Mouse (Mus musculus) c-Kit-positive CD71-positive TER-119-positive erythroid progenitor cells, embryonic 14.5 days (primary cell): Measurements from ENCODE around the gene Krt36.

ENCODE experiments used
- DNase-seq: peaks from one replicate; pipeline ENCODE4 v3.0.0-alpha.2; 2013; ENCODE audit warnings: low spot score

Krt36 gene

DNA sequence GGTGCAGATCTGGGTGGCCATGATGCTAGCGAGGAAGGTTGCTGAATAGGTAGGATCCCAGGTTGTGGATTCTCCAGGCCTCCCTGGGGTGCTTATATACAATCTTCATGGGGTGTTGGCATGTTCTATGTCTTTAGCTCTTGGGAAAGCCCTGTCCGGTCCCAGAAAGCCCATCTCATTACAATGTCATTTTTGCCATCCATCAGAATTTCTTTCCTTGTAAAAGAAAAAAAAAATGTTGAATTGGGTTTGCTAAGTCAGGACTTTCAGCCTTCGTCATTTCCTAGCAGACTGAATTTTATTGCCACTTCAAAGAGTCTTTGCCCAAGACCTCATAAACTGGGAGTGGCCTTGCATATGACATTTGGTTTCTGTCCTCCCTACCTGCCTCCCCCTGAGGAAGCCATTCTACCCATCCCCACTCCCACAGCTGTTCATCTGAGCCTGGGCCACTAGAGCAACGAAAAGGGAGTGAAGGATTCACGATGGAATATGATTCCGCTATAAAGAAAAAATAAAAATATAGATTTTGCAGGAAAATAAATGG is at the start of gene Krt36:
Krt36 (minus strand) TSS at position 51 of the 547 bp plus-strand sequence.
- DNase-seq: no peak

DNA sequence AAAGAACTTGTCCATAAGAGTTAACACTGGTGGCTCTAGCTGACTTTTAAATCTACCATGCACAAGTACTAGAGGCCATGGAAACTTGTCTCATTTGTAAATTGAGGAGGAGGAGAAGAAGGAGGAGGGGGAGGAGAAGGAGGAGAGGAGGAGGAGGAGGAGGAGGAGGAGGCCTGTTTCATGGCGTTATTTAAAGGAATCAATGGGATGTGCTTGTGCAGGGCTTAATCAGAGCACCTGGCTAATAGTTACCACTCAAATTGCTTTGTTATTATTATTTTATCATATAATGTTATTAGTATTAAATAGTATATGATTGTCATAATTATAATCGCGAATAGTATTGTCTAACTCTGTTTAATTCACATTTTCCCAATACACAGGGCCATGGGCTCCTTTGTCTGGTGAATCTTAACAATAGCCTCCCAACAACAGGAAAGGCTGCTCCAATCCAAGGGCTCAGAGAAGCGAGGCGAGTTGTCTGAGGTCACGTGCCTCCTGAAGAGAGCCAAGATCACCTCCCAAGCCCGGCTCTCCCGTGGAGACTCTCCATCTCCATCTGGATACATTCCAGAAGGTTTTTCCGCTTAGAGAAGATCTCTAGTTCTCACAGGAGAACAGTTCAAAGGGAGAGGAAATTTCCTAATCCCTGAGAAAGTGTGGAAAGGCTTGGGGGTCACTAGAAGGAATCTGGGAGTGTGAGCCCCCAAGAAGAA is 43.3 kb upstream of the Krt36 start, which contains the start of gene Krt19:
Krt19 (minus strand) TSS at position 51 of the 716 bp plus-strand sequence.
- DNase-seq: no peak

DNA sequence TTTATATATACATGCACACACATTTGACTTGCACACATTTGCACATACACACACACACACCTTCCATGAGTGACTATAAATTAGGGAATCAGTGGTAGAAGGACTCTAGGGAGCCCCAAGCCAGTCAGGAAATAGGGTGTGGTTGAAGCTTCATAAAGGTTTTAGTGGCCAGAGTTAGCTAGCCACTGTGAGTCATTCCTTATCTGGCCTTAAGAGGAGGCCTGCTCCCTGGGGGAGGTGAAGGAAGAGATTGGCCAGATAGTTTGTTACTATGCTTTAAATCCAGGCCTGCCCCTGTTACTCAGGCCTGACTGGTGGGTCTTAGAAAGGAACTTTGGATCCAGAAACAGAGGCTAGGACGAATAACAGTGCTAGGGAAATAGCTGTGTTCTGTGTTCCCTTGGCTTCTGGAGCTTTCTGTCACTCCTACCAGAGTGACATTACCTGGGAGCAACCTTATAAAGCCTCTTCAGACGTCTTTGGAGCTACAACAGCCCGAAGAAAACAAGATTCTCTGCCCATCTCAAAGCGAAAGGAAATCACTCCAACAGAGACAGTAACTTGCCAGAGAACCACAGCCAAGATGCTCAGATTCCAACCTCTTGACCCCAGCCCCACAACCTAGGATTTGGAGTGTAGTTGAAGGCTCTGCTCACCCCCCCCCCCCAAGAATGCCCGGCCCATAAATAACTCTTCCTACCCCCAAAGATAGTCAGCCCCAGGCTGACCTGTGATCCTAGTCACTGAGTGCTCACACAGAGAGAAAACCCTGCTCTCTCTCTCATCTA is 42.3 kb upstream of the Krt36 start:
- no peak for DNase-seq

GRCm38 (mm10) chr11:100145858-100146560 is 40.6 kb upstream of the Krt36 start:
- no peak for DNase-seq

DNA sequence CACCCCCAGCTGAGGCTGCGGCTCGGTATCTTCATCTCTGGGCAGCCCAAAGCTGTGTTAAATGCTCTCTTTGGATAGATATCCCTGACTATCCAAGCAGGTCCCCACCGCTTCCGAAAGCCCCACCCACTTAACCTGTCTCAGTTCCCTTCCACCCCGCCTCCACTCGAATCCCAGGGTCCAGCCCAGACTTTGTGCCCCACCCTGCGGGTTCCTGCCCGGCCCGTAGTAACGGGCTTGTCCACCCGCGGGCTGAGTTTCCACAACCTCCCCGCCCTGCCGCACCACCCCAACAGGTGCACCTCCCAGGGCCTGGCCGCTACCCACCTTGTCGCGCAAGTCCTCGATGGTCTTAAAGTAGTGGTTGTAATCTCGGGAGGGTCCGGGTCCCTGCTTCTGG is 39.7 kb upstream of the Krt36 start:
- DNase-seq: no peak

GRCm38 (mm10) chr11:100140966-100141365 is 35.5 kb upstream of the Krt36 start:
- DNase-seq: no peak

- no peak for DNase-seq
Measured at GRCm38 (mm10) chr11:100139391-100139790, 34.0 kb upstream of the Krt36 start.

- DNase-seq: no peak
Measured at GRCm38 (mm10) chr11:100138809-100139208, 33.4 kb upstream of the Krt36 start.

DNA sequence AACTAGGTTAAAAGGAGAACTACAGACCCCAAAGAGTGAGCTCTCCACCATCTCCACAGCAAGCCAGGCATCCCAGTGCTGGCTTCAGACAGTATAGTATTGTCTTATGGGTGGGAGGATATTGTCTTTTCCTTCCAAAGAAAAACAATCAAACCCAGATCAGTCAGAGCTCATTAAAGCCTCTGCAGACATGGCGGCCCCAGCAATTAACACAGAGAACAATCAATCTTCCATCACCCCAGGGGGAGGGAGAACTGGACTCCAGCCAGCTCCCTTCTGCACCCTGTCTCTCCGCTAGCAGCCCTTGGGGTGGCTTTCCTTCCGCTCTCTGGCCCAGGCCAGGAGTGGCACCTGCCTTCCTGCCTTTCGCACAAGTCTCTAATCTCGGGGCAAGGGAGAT is 32.3 kb upstream of the Krt36 start:
- DNase-seq: no peak

GRCm38 (mm10) chr11:100136559-100136958 is 31.1 kb upstream of the Krt36 start:
- no peak for DNase-seq

DNA sequence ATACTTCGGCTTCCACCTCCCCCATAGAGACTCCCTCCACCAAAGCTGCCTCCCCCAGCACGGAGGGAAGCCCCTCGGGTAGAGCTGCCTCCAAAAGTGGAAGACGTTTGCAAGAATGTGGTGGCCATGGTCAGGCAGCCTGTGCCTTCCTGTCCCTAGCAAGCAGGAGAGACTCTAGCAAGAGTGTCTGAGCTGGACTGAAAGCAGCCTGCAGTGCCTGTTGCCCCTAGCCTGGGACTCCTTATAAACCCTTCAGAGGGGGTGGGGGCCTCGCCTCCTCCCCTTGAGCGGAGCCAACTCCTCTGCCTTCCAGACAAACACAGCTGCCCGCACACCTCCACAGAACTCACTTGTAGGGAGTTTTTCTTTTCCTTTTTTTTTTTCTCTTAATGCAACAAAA is 30.3 kb upstream of the Krt36 start, which contains the start of gene Krt15:
Krt15 (minus strand) TSS at position 198 of the 400 bp plus-strand sequence.
- DNase-seq: no peak

DNA sequence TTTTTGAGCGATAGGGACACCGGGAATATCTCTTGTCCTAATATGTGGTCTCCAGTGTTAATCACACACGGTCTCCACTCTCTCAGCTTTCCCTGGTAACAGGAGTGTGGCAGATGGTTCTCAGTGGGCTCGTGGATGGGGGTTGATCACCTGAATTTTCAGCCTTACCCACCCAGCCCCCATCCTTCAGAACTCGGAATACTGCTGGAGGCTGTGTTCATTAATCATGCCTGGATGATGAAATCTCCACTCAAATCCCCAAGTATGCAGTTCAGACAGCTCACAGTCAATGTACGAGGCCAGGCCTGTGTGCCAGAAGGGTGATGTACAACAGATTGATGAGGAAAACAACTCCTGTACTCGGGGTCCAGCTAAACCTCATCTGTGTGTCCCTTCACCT is 19.5 kb upstream of the Krt36 start:
- no peak for DNase-seq

DNA sequence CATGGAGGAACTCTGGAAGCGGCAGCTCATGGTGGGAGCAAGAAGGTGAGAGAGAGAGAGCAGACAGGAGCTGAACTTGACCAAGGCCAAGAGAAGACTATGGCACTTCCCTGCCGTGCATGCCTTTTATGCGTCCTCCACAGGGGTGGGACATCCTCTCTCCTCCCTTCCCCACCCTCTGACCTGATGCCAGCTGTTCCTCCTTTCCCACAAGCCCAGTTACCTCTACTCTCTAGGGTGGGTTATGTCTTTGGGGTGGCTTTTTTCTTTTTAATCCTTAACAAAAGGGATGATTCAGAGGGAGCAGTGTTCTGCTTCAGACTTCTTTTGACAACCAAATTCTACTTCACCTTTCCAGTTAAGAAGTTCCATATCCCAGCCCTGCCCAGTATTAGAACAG is 16.0 kb upstream of the Krt36 start, which contains the start of gene Krt13:
Krt13 (minus strand) TSS at position 101 of the 400 bp plus-strand sequence.
- DNase-seq: no peak

GRCm38 (mm10) chr11:100120331-100120730 is 14.9 kb upstream of the Krt36 start:
- no peak for DNase-seq

GRCm38 (mm10) chr11:100113742-100114029 is 8.3 kb upstream of the Krt36 start:
- DNase-seq: no peak

GRCm38 (mm10) chr11:100112935-100113741 is 7.7 kb upstream of the Krt36 start:
- no peak for DNase-seq

DNA sequence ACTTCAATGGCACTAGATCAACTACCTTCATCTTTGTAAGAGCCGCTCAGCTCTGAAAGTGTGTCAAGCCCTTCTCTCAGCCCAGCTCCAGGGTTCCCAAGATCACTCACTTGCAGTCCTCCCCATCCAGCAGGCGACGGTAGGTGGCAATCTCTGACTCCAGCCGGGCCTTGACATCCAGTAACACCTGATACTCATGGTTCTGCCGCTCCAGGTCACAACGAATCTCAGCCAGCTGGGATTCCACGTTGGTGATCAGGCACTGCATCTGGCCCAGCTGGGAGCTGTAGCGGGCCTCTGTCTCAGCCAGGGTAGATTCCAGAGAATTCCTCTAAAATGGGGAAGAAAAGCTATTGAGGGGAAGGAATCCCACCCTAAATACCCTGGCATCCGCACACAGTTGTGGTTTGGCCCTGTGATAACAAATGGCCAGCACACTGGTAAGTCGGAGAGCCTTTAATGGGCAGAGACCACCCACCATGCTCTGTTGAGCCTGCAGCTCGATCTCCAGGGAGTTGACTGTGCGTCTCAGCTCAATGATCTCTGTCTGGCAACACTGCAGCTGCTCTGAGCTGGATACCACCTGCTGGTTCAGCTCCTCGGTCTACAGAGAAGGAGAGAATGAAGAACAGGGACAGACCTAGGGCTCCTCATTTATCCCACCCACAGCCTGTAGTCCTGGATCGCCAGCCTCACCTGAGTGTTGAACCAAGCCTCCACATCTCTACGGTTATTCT is 2.6 kb downstream of the Krt36 start:
- no peak for DNase-seq

- DNase-seq: no peak
Measured at GRCm38 (mm10) chr11:100100391-100100790, 5.0 kb downstream of the Krt36 start.

DNA sequence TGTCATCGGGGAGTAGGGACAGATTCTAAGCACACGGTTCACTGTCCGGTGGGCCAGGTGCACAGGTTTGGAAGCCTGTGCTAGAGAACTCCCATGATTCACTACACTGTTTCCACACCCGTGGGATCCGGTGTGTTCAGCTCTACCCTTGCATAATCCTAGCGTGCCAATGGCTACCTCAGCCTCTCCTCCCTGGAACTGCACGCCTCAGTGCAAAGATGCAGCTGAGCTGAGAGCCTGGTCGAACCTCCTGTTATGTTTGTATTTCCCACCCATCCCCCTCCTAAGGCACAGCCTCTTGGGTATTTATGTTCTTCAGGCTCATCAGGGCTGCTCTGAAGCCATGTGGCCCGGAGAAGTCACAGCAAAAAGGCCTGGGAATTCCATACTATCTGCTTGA is 7.6 kb downstream of the Krt36 start:
- DNase-seq: no peak

- DNase-seq: no peak
Measured at GRCm38 (mm10) chr11:100096141-100096540, 9.3 kb downstream of the Krt36 start, which contains the start of gene Krt35. Gene Krt35 (minus strand): TSS chr11:100096241.
